Mouse (Mus musculus): ENCODE data around the gene Padi6. TPM values are rescaled to one million over a fixed set of nuclear protein-coding genes. Genes with fewer than 3 reads are reported as not detected.

The Padi6 gene
- polyA plus RNA-seq, 1 experiment from 2014 or later, result not detected

DNA sequence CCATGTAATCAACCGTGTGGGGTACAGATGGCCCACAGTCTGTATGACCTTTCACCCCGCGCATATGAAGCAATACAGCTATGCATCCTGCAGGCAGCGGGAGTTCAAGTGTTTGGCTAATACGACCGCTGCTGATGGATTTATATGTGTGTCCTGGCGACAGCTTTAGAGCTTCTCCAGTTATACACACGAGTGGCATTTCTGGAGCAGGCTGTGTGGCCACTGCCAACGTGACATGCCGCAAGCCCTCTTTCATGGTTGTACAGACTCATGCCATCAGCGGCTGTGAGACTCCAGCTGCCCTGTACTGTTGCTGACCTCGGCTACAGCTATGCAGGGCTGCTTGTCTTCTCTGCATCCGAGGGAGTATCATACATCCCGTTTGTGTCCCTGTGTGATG is 38.1 kb upstream of the Padi6 start:
- no peaks in the 10 kb centered on the region for H3K27me3 ChIP-seq (ENCODE audit: control insufficient read depth, insufficient read depth, low read length)
- no peak overlapping the region for H3K4me2 ChIP-seq (replicated peaks; ENCODE audit: low read depth, low read length)
- H3K9ac ChIP-seq (replicated peaks; ENCODE audit: low read depth, low read length), result no peak overlapping the region
- H3K36me3 ChIP-seq (ENCODE audit: control insufficient read depth, insufficient read depth, low read length), result no peaks in the 10 kb centered on the region
- H3K4me1 ChIP-seq (ENCODE audit: control insufficient read depth, insufficient read depth, low read length), result no peaks in the 10 kb centered on the region
- H3K27ac ChIP-seq (ENCODE audit: low read length), result no peak overlapping the region
- ATAC-seq (ENCODE audit: insufficient number of reproducible peaks, insufficient read depth, low FRiP score, low read depth), result no peak
- WGBS, result 75% methylated on average over 14 of the region's 14 CpGs
- H3K4me3 ChIP-seq (ENCODE audit: low read depth, low read length), result no peak overlapping the region
- no peaks in the 10 kb centered on the region; the same call in 1 of the 2 replicates for H3K9me3 ChIP-seq (ENCODE audit: control insufficient read depth, low read depth, low read length)

DNA sequence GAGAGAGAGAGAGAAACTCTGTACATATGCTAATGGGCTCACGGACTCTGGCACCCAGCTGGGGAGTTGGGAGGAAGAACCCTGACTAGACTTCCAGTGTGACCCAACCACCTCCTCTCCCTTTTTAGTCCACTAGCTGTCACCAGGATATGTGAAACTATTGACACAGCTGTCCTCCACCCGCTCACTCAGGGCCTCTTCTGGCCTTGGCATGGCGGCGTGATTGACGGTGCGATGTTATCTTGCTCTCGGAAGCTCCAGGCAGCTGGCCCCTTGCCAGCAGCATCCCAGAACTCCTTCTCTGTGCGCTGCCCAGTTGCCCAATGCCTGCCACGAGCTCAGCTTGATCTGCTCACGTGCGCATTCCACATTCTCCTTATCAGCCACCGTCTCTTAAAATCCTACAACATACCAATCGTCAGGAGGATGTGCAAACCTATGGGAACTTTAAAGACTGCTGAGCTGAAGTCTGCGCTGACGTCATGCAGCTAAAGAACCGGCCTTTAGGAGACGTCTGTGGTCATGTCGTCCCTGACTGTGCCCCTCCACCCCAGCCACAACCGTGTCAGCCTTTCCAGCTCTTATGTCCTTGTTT is 37.5 kb upstream of the Padi6 start:
- WGBS, result 31% methylated on average over 19 of the region's 19 CpGs
- no peak for ATAC-seq (ENCODE audit: insufficient number of reproducible peaks, insufficient read depth, low FRiP score, low read depth)
- H3K9ac ChIP-seq (replicated peaks; ENCODE audit: low read depth, low read length), result no peak overlapping the region
- H3K4me2 ChIP-seq (replicated peaks; ENCODE audit: low read depth, low read length), result no peak overlapping the region
- H3K27me3 ChIP-seq (ENCODE audit: control insufficient read depth, insufficient read depth, low read length), result no peaks in the 10 kb centered on the region
- H3K4me3 ChIP-seq (ENCODE audit: low read depth, low read length), result no peak overlapping the region
- no peak overlapping the region for H3K27ac ChIP-seq (ENCODE audit: low read length)
- no peaks in the 10 kb centered on the region for H3K4me1 ChIP-seq (ENCODE audit: control insufficient read depth, insufficient read depth, low read length)
- H3K36me3 ChIP-seq (ENCODE audit: control insufficient read depth, insufficient read depth, low read length), result no peaks in the 10 kb centered on the region
- H3K9me3 ChIP-seq (ENCODE audit: control insufficient read depth, low read depth, low read length), result no peaks in the 10 kb centered on the region; the same call in 1 of the 2 replicates

GRCm38 (mm10) chr4:140776623-140777022 is 34.2 kb upstream of the Padi6 start:
- 69% methylated on average over 13 of the region's 13 CpGs for WGBS
- Histone ChIP-seq H3K4me2 (replicated peaks; ENCODE audit: low read depth, low read length) (no peak overlapping the region), H3K4me1 (ENCODE audit: control insufficient read depth, insufficient read depth, low read length) (no peaks in the 10 kb centered on the region), H3K9me3 (ENCODE audit: control insufficient read depth, low read depth, low read length) (no peaks in the 10 kb centered on the region; the same call in 1 of the 2 replicates), H3K9ac (replicated peaks; ENCODE audit: low read depth, low read length) (no peak overlapping the region), H3K4me3 (ENCODE audit: low read depth, low read length) (no peak overlapping the region), H3K36me3 (ENCODE audit: control insufficient read depth, insufficient read depth, low read length) (no peaks in the 10 kb centered on the region), H3K27me3 (ENCODE audit: control insufficient read depth, insufficient read depth, low read length) (no peaks in the 10 kb centered on the region), H3K27ac (ENCODE audit: low read length) (no peak overlapping the region)
- no peak for ATAC-seq (ENCODE audit: insufficient number of reproducible peaks, insufficient read depth, low FRiP score, low read depth)

GRCm38 (mm10) chr4:140775876-140776275 is 33.4 kb upstream of the Padi6 start:
- H3K9ac ChIP-seq (replicated peaks; ENCODE audit: low read depth, low read length), result no peak overlapping the region
- H3K4me3 ChIP-seq (ENCODE audit: low read depth, low read length), result no peak overlapping the region
- WGBS, result 80% methylated on average over 10 of the region's 10 CpGs
- H3K27ac ChIP-seq (ENCODE audit: low read length), result no peak overlapping the region
- H3K9me3 ChIP-seq (ENCODE audit: control insufficient read depth, low read depth, low read length), result no peaks in the 10 kb centered on the region; the same call in 1 of the 2 replicates
- no peak for ATAC-seq (ENCODE audit: insufficient number of reproducible peaks, insufficient read depth, low FRiP score, low read depth)
- H3K36me3 ChIP-seq (ENCODE audit: control insufficient read depth, insufficient read depth, low read length), result no peaks in the 10 kb centered on the region
- no peak overlapping the region for H3K4me2 ChIP-seq (replicated peaks; ENCODE audit: low read depth, low read length)
- no peaks in the 10 kb centered on the region for H3K4me1 ChIP-seq (ENCODE audit: control insufficient read depth, insufficient read depth, low read length)
- H3K27me3 ChIP-seq (ENCODE audit: control insufficient read depth, insufficient read depth, low read length), result no peaks in the 10 kb centered on the region

DNA sequence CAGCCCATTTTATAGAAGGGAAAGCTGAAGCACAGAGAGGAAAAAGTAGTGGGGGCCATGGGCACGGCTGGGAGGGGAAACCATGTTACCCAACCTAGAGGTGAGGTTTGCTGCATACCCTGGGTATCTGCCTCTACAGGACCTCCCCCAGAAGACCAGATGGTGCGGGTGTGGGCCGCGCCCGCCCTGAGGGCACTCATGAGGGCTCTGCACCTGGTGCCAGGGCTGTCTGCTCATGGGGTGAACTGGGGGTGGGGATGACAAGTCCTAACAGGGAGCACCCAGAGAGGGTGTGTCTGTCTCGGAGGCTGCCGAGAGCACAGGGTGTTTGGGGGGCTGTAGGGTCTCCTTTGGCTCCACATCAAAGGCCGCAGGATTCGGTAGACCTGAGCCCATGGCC is 32.5 kb upstream of the Padi6 start:
- H3K4me1 ChIP-seq (ENCODE audit: control insufficient read depth, insufficient read depth, low read length), result no peaks in the 10 kb centered on the region
- H3K27ac ChIP-seq (ENCODE audit: low read length), result no peak overlapping the region
- H3K27me3 ChIP-seq (ENCODE audit: control insufficient read depth, insufficient read depth, low read length), result no peaks in the 10 kb centered on the region
- H3K36me3 ChIP-seq (ENCODE audit: control insufficient read depth, insufficient read depth, low read length), result no peaks in the 10 kb centered on the region
- H3K4me3 ChIP-seq (ENCODE audit: low read depth, low read length), result no peak overlapping the region
- ATAC-seq (ENCODE audit: insufficient number of reproducible peaks, insufficient read depth, low FRiP score, low read depth), result no peak
- H3K9ac ChIP-seq (replicated peaks; ENCODE audit: low read depth, low read length), result no peak overlapping the region
- H3K4me2 ChIP-seq (replicated peaks; ENCODE audit: low read depth, low read length), result no peak overlapping the region
- no peaks in the 10 kb centered on the region for H3K9me3 ChIP-seq (ENCODE audit: control insufficient read depth, low read depth, low read length)
- 84% methylated on average over 9 of the region's 9 CpGs for WGBS

GRCm38 (mm10) chr4:140774025-140774800 is 31.8 kb upstream of the Padi6 start, which contains the start of gene Padi4:
TSS of gene Padi4 (minus strand) at chr4:140774236.
- Histone ChIP-seq H3K27me3 (ENCODE audit: control insufficient read depth, insufficient read depth, low read length) (no peaks in the 10 kb centered on the region), H3K9me3 (ENCODE audit: control insufficient read depth, low read depth, low read length) (no peaks in the 10 kb centered on the region), H3K4me1 (ENCODE audit: control insufficient read depth, insufficient read depth, low read length) (no peaks in the 10 kb centered on the region), H3K4me2 (replicated peaks; ENCODE audit: low read depth, low read length) (no peak within 1 kb of the TSS), H3K4me3 (ENCODE audit: low read depth, low read length) (no peak within 1 kb of the TSS), H3K27ac (ENCODE audit: low read length) (no peak within 1 kb of the TSS), H3K9ac (replicated peaks; ENCODE audit: low read depth, low read length) (no peak within 1 kb of the TSS), H3K36me3 (ENCODE audit: control insufficient read depth, insufficient read depth, low read length) (no peaks in the 10 kb centered on the region)
- no peak for ATAC-seq (ENCODE audit: insufficient number of reproducible peaks, insufficient read depth, low FRiP score, low read depth)
- WGBS, result 85% methylated on average over 21 of the region's 21 CpGs

DNA sequence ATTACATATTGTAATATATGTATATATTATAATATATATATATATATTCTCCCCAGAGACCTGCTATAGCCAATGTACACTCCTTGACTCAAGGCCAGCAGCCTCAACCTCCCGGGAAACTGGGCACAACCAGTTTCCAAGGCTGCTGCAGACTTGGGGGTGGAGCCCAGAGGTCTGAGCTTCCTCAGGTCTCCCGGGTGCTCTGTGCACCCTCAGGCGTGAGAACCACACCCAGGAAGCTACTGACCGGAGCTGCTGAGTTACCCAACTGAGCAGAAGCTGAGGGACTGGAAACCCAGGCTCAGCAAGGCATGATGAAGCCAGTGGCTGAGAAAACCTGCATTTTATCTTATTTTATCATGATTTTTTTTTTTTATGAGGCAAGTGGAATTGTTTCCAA is 28.6 kb upstream of the Padi6 start:
- Histone ChIP-seq H3K4me3 (ENCODE audit: low read depth, low read length) (no peak overlapping the region), H3K9me3 (ENCODE audit: control insufficient read depth, low read depth, low read length) (no peaks in the 10 kb centered on the region), H3K4me2 (replicated peaks; ENCODE audit: low read depth, low read length) (no peak overlapping the region), H3K4me1 (ENCODE audit: control insufficient read depth, insufficient read depth, low read length) (no peaks in the 10 kb centered on the region), H3K36me3 (ENCODE audit: control insufficient read depth, insufficient read depth, low read length) (no peaks in the 10 kb centered on the region), H3K9ac (replicated peaks; ENCODE audit: low read depth, low read length) (no peak overlapping the region), H3K27me3 (ENCODE audit: control insufficient read depth, insufficient read depth, low read length) (no peaks in the 10 kb centered on the region), H3K27ac (ENCODE audit: low read length) (no peak overlapping the region)
- no peak for ATAC-seq (ENCODE audit: insufficient number of reproducible peaks, insufficient read depth, low FRiP score, low read depth)
- 35% methylated on average over 4 of the region's 4 CpGs for WGBS

DNA sequence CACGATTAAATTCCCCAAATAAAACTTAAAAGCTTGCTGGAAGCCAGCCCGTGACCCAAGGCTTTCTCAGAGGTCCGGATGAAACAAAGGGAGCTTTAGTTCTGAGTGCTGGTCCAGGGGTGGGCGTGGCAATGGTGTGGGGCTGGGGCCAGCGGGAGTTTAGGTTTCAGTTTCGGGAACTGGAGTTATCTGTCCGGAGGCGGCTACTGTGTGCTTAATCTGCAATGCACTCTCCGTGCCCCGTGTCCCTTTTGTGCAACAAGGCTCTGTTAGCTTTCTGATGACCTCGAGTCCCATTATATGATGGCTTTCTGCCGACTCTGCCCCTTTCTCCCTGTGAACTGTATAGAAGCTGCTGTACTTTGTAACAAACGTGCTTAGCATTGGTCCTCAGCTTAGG is 28.0 kb upstream of the Padi6 start:
- H3K27ac ChIP-seq (ENCODE audit: low read length), result no peak overlapping the region
- ATAC-seq (ENCODE audit: insufficient number of reproducible peaks, insufficient read depth, low FRiP score, low read depth), result peak; percentile 50
- no peak overlapping the region for H3K9ac ChIP-seq (replicated peaks; ENCODE audit: low read depth, low read length)
- H3K9me3 ChIP-seq (ENCODE audit: control insufficient read depth, low read depth, low read length), result no peaks in the 10 kb centered on the region
- H3K4me1 ChIP-seq (ENCODE audit: control insufficient read depth, insufficient read depth, low read length), result no peaks in the 10 kb centered on the region
- peak overlapping the region; percentile 17; the same call in 1 of the 2 replicates for H3K4me3 ChIP-seq (ENCODE audit: low read depth, low read length)
- peak overlapping the region; percentile 26 for H3K4me2 ChIP-seq (replicated peaks; ENCODE audit: low read depth, low read length)
- no peaks in the 10 kb centered on the region for H3K36me3 ChIP-seq (ENCODE audit: control insufficient read depth, insufficient read depth, low read length)
- WGBS, result 8% methylated on average over 13 of the region's 13 CpGs
- H3K27me3 ChIP-seq (ENCODE audit: control insufficient read depth, insufficient read depth, low read length), result no peaks in the 10 kb centered on the region
